Mouse (Mus musculus) left cerebral cortex, postnatal 25 days (tissue): ENCODE results near the gene Pan3. TPM values are rescaled to one million over a fixed set of nuclear protein-coding genes. Genes with fewer than 3 reads are reported as not detected.
A peak's percentile ranks its signal among the peaks of the same experiment; 100 is the strongest.

Experiments used
- DNase-seq, 2 experiments: peaks; one replicate each; pipeline ENCODE4 v3.0.0; 2022; ENCODE audit warnings: low spot score in 2 of 2, mixed read lengths in 1 of 2
- intact Hi-C: fragments of 180-260 bp; cut with DNase I; formaldehyde crosslinking; loops from one replicate; pipeline ENCODE4 v1.15.1; 2025
- total RNA-seq, 2 experiments: library from RNA; stranded (reverse); gene quantifications; 2 replicates each; pipeline ENCODE4 v1.2.3; 2021

The Pan3 gene
- total RNA-seq, 2 experiments from 2014 or later: 78.8 to 84.1 TPM

DNA sequence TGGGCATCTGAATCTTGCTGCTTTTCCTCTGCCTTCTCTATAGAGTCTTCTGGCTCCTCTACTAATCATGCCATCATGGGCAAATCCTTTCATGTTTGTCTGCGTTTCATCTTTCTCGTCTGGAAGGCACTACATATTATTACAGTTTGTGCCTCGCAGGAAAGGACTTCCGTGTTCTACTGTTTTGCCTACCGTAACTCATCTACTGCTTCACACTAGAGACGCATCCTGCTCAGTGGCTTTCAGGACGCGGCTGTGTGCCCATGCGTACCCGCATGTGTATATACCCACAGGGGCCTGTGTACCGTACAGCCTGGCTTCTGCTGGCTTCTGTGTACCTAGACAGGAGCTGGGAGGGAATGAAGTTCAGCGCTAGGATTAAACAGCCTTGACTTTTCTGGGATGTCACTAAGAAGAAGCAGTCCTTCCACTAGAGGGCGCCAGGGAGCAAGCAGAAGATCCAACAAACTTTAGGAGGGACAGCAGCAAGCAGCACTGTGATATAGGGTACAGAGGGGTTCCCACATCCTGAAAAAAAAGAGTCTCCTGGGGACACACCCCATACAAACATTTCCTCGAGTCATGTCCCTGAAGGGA, 153.8 kb downstream of the Pan3 start:
- intact Hi-C loops: loop anchor here (2.0 to 10.0 kb wide), 3 partner anchors 134 to 361 kb away; no protein-coding TSS in a partner anchor
- DNase-seq: peak; percentile 77 to 78

GRCm38 (mm10) chr5:147584648-147585047, 154.7 kb downstream of the Pan3 start:
- intact Hi-C loops: loop anchor here (2.0 to 10.0 kb wide), 3 partner anchors 133 to 360 kb away; no protein-coding TSS in a partner anchor

GRCm38 (mm10) chr5:147585070-147585469, 155.1 kb downstream of the Pan3 start:
- DNase-seq: no peak
- intact Hi-C loops: loop anchor here (2.0 to 10.0 kb wide), 2 partner anchors 264 to 360 kb away; no protein-coding TSS in a partner anchor

More at GRCm38 (mm10) chr5:147584648-147585047, 154.7 kb downstream of the Pan3 start:
- DNase-seq: no peak

GRCm38 (mm10) chr5:147589814-147590213, 159.9 kb downstream of the Pan3 start:
- intact Hi-C loops: loop anchor here (10.0 kb wide), 1 partner anchor 355 kb away; no protein-coding TSS in a partner anchor
- peak in 1 of 2 experiments; percentile 26 for DNase-seq

GRCm38 (mm10) chr5:147597825-147598224, 167.9 kb downstream of the Pan3 start:
- intact Hi-C loops: no loop called here
- DNase-seq: no peak

Other genes with a start within 250 kb of the Pan3 start
- under 1 TPM; 0.48 to 0.60 TPM for gene Gsx1, start 241.5 kb upstream of the Pan3 start, total RNA-seq
- gene Pdx1, start 160.2 kb upstream of the Pan3 start, total RNA-seq: not detected
- not detected for gene Cdx2, start 122.9 kb upstream of the Pan3 start, total RNA-seq
- gene Urad, start 107.7 kb upstream of the Pan3 start, total RNA-seq: not detected
- gene Flt3, start 29.7 kb upstream of the Pan3 start, total RNA-seq: 1 to 10 TPM; 4.7 to 5.3 TPM